Mouse (Mus musculus): ENCODE data around the gene Mmadhc. TPM values are rescaled to one million over a fixed set of nuclear protein-coding genes. Genes with fewer than 3 reads are reported as not detected.

The Mmadhc gene
- polyA plus RNA-seq, 1 experiment from 2014 or later, result 131 TPM

DNA sequence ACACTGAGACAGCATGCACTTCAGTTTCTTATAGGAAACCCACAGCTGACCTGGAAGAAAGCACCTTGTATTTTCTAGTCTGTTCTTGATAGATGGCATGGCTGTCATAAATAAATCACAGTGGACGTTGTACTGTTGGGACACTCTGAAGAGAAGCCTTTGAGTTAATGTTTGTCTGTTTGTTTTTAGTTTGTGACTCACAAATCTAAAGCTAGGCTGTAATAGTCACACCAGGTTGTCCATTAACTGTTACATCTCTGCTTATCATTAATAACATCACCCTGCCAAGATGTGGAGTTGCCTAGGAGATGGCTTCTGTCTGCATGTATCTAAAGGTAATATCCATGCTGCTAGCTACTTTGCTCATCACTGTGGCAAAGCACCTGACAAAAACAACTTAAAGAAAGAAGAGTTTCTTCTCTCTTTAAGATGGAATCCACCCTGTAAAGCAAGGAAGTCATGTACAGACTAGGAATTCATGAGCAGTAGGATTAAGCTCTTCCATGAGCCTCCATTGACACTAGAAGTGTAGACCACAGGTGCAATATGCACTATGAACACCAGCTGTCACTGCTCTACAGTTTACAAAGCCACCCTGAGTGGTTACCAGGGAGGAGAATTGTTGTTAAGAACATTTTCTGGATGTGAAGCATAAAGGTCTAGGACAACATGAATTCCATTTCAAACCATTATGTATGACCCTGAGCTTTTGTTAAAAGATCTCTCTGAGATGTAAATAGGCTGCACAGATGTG, 8.4 kb upstream of the Mmadhc start:
- Histone ChIP-seq H3K4me1 (ENCODE audit: control insufficient read depth, insufficient read depth, low read length) (no peaks in the 10 kb centered on the region), H3K27ac (ENCODE audit: low read depth, low read length) (no peak overlapping the region), H3K4me3 (ENCODE audit: low read depth, low read length) (no peak overlapping the region), H3K9ac (ENCODE audit: low read depth, low read length) (no peak overlapping the region), H3K9me3 (replicated peaks; ENCODE audit: control insufficient read depth, low read length) (no peaks in the 10 kb centered on the region), H3K36me3 (ENCODE audit: control insufficient read depth, insufficient read depth, low read length) (no peaks in the 10 kb centered on the region), H3K27me3 (ENCODE audit: control insufficient read depth, insufficient read depth, low read length) (no peaks in the 10 kb centered on the region), H3K4me2 (no peak overlapping the region)
- ATAC-seq (replicated peaks; ENCODE audit: insufficient number of reproducible peaks, low FRiP score, low TSS enrichment), result no peak
- 65% methylated on average over 1 of the region's 1 CpGs for WGBS (ENCODE audit: insufficient replicate concordance)

DNA sequence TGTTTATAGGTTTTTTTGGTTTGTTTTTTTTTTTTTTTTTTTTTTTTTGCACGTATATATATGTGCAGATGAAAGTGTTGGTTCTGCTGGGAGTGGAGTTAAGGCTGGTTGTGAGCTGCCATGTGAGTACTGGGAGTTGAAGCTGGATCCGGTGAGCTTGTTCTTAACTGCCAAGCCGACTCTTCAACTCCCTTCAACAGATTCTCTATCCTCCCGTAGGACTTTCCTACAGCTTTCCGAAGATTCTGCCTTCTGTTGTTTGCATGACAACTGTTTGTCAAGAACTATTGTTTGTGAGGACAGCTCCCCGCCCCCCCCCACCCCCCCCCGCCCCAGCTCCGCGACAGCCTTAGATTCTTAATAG, 368 bp upstream of the Mmadhc start:
- Histone ChIP-seq H3K27me3 (ENCODE audit: control insufficient read depth, insufficient read depth, low read length) (no peaks in the 10 kb centered on the region), H3K4me3 (ENCODE audit: low read depth, low read length) (peak overlapping the region; percentile 76), H3K36me3 (ENCODE audit: control insufficient read depth, insufficient read depth, low read length) (no peaks in the 10 kb centered on the region), H3K4me1 (ENCODE audit: control insufficient read depth, insufficient read depth, low read length) (peaks cover 16% of the 10 kb centered on the region), H3K27ac (ENCODE audit: low read depth, low read length) (no peak overlapping the region), H3K9me3 (replicated peaks; ENCODE audit: control insufficient read depth, low read length) (no peaks in the 10 kb centered on the region), H3K9ac (ENCODE audit: low read depth, low read length) (no peak overlapping the region), H3K4me2 (peak overlapping the region; percentile 76)
- 5% methylated on average over 9 of the region's 9 CpGs for WGBS (ENCODE audit: insufficient replicate concordance)
- no peak for ATAC-seq (replicated peaks; ENCODE audit: insufficient number of reproducible peaks, low FRiP score, low TSS enrichment)

DNA sequence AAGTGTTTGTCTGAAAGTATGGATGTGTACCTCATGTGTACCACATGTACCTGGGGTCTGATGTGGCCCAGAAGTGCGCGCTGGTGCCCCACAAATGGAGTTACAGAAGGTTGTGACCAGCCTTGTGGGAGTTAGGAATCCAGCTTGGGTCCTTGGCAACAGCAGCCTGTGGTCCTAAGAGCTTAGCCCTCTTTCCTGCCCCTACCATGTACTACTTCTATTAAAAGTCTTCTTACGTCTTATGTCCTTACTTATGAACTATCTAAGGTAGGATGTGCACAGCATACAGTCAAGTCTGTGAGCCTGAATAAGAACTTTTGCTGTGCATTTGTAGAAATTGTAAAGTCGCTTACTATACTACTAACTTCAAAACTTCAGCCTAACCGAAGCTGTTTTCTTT, 1.0 kb downstream of the Mmadhc start:
- Histone ChIP-seq H3K9ac (ENCODE audit: low read depth, low read length) (peak overlapping the region; percentile 99; the same call in 1 of the 2 replicates), H3K27ac (ENCODE audit: low read depth, low read length) (no peak overlapping the region), H3K27me3 (ENCODE audit: control insufficient read depth, insufficient read depth, low read length) (no peaks in the 10 kb centered on the region), H3K4me3 (ENCODE audit: low read depth, low read length) (peak overlapping the region; percentile 76), H3K9me3 (replicated peaks; ENCODE audit: control insufficient read depth, low read length) (no peaks in the 10 kb centered on the region), H3K4me1 (ENCODE audit: control insufficient read depth, insufficient read depth, low read length) (peaks cover 16% of the 10 kb centered on the region), H3K36me3 (ENCODE audit: control insufficient read depth, insufficient read depth, low read length) (peaks cover 8% of the 10 kb centered on the region), H3K4me2 (peak overlapping the region; percentile 76)
- 38% methylated on average over 5 of the region's 5 CpGs for WGBS (ENCODE audit: insufficient replicate concordance)
- no peak for ATAC-seq (replicated peaks; ENCODE audit: insufficient number of reproducible peaks, low FRiP score, low TSS enrichment)

DNA sequence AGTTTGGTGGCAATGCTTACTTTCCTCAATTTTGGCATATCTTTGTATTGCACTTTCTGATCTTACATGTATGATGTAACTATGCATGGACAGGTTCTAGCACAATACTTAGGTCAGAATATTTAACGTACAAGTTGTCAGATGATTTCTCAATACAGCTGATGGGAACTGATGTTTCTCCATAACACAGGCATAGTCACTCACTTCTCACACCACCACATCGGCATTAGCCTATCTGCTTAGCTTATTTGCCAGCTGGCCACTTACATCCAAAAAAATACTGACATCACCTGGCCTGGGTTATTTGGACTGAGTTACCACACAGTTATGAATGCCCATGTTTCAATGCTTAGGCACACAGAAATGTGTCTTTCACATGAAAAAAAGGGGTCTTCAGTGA, 2.5 kb downstream of the Mmadhc start:
- H3K36me3 ChIP-seq (ENCODE audit: control insufficient read depth, insufficient read depth, low read length), result peaks cover 16% of the 10 kb centered on the region
- no peak for ATAC-seq (replicated peaks; ENCODE audit: insufficient number of reproducible peaks, low FRiP score, low TSS enrichment)
- no peaks in the 10 kb centered on the region for H3K27me3 ChIP-seq (ENCODE audit: control insufficient read depth, insufficient read depth, low read length)
- no peak overlapping the region; the same call in 1 of the 2 replicates for H3K4me2 ChIP-seq
- no peak overlapping the region for H3K4me3 ChIP-seq (ENCODE audit: low read depth, low read length)
- H3K4me1 ChIP-seq (ENCODE audit: control insufficient read depth, insufficient read depth, low read length), result peaks cover 16% of the 10 kb centered on the region
- H3K9me3 ChIP-seq (replicated peaks; ENCODE audit: control insufficient read depth, low read length), result no peaks in the 10 kb centered on the region
- no peak overlapping the region for H3K27ac ChIP-seq (ENCODE audit: low read depth, low read length)
- H3K9ac ChIP-seq (ENCODE audit: low read depth, low read length), result no peak overlapping the region
- 79% methylated on average over 2 of the region's 2 CpGs for WGBS (ENCODE audit: insufficient replicate concordance)

DNA sequence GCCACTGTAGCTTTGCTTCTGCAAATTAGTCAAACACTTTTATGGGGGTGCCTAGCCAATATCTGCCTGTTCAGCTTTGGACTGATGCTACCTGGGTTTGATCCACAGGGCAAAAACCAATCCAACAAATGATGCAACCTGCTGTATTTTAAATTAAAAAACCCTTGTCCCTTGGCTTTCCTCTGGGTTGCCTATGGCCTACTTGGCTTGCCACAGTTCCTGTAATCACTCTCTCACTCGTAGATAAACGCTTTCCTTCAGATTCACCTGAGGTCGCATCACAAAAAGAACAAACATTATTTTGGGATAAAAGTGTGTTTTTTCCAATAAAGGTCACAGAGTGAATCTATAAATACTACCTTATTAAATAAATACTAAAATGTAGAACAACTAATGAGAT, 3.0 kb downstream of the Mmadhc start:
- no peak overlapping the region for H3K4me2 ChIP-seq
- 79% methylated on average over 3 of the region's 3 CpGs for WGBS (ENCODE audit: insufficient replicate concordance)
- H3K9me3 ChIP-seq (replicated peaks; ENCODE audit: control insufficient read depth, low read length), result no peaks in the 10 kb centered on the region
- H3K36me3 ChIP-seq (ENCODE audit: control insufficient read depth, insufficient read depth, low read length), result peaks cover 18% of the 10 kb centered on the region
- H3K9ac ChIP-seq (ENCODE audit: low read depth, low read length), result no peak overlapping the region
- no peaks in the 10 kb centered on the region for H3K27me3 ChIP-seq (ENCODE audit: control insufficient read depth, insufficient read depth, low read length)
- ATAC-seq (replicated peaks; ENCODE audit: insufficient number of reproducible peaks, low FRiP score, low TSS enrichment), result no peak
- peaks cover 16% of the 10 kb centered on the region for H3K4me1 ChIP-seq (ENCODE audit: control insufficient read depth, insufficient read depth, low read length)
- H3K27ac ChIP-seq (ENCODE audit: low read depth, low read length), result no peak overlapping the region
- H3K4me3 ChIP-seq (ENCODE audit: low read depth, low read length), result no peak overlapping the region

DNA sequence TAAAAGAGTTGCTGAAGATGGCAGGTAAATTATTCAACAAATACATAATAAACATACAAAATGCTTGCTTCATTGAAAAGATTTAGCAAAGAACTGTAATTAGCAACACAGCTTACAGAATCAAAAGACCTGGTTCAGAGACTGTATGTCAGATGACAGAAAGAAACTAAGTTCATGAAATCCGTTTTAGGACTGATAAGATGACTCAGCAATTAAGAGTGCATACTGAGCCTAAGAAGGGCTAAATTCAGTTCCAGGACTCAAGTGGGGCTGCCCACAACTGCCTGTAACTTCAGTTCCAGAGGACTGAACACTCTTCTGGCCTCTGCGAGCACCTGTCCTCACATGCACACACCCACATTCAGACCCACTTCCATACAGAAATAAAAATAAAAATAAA, 4.7 kb downstream of the Mmadhc start:
- Histone ChIP-seq H3K36me3 (ENCODE audit: control insufficient read depth, insufficient read depth, low read length) (peaks cover 25% of the 10 kb centered on the region), H3K9ac (ENCODE audit: low read depth, low read length) (no peak overlapping the region), H3K27ac (ENCODE audit: low read depth, low read length) (no peak overlapping the region), H3K27me3 (ENCODE audit: control insufficient read depth, insufficient read depth, low read length) (no peaks in the 10 kb centered on the region), H3K9me3 (replicated peaks; ENCODE audit: control insufficient read depth, low read length) (no peaks in the 10 kb centered on the region), H3K4me3 (ENCODE audit: low read depth, low read length) (no peak overlapping the region), H3K4me2 (no peak overlapping the region), H3K4me1 (ENCODE audit: control insufficient read depth, insufficient read depth, low read length) (peaks cover 16% of the 10 kb centered on the region)
- 64% methylated on average over 2 of the region's 2 CpGs for WGBS (ENCODE audit: insufficient replicate concordance)
- no peak for ATAC-seq (replicated peaks; ENCODE audit: insufficient number of reproducible peaks, low FRiP score, low TSS enrichment)

DNA sequence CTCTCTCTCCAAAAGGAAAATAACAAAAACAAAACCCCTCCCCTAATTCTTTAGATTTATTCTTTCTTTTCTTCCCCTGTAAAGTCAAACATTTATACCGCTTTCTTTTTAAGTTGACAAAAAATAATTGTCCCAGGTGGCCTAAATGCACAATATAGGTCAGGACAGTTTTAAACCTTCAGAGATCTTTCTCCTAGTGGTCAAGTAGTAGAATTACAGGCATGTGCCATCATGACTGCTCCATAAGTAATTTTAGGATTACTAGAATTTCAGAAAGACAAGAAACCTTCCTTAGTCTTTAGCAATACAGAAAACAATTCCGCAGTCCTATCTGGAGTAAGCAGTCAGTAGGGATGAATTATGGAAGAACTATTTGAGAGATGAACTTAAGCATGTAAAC, 5.8 kb downstream of the Mmadhc start:
- no peak for ATAC-seq (replicated peaks; ENCODE audit: insufficient number of reproducible peaks, low FRiP score, low TSS enrichment)
- 94% methylated on average over 2 of the region's 2 CpGs for WGBS (ENCODE audit: insufficient replicate concordance)
- H3K36me3 ChIP-seq (ENCODE audit: control insufficient read depth, insufficient read depth, low read length), result peaks cover 27% of the 10 kb centered on the region

DNA sequence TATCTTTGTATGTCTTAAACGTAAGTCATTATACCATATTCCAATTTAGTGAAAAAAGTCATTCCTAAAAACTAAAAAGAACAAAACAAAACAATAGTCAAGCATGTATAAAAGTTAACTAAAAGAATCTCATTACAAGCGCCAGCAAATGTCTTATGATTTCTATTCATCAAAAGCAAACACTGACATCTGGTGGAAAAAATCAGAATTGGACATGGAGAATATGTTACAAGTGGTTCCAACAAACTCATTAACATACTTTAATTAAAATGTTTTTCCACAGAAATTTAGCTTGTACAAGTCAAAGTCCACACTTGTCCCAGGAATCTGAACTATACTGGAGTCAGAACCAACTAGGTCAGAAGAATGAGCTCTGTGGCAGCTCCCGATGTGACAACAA, 11.8 kb downstream of the Mmadhc start:
- H3K4me2 ChIP-seq, result no peak overlapping the region
- peaks cover 28% of the 10 kb centered on the region for H3K36me3 ChIP-seq (ENCODE audit: control insufficient read depth, insufficient read depth, low read length)
- H3K27ac ChIP-seq (ENCODE audit: low read depth, low read length), result no peak overlapping the region
- WGBS (ENCODE audit: insufficient replicate concordance), result 88% methylated on average over 3 of the region's 3 CpGs
- no peak for ATAC-seq (replicated peaks; ENCODE audit: insufficient number of reproducible peaks, low FRiP score, low TSS enrichment)
- no peaks in the 10 kb centered on the region for H3K27me3 ChIP-seq (ENCODE audit: control insufficient read depth, insufficient read depth, low read length)
- no peaks in the 10 kb centered on the region for H3K4me1 ChIP-seq (ENCODE audit: control insufficient read depth, insufficient read depth, low read length)
- no peak overlapping the region for H3K9ac ChIP-seq (ENCODE audit: low read depth, low read length)
- H3K9me3 ChIP-seq (replicated peaks; ENCODE audit: control insufficient read depth, low read length), result no peaks in the 10 kb centered on the region
- H3K4me3 ChIP-seq (ENCODE audit: low read depth, low read length), result no peak overlapping the region

More for the DNA sequence above, 5.8 kb downstream of the Mmadhc start:
- H3K4me3 ChIP-seq (ENCODE audit: low read depth, low read length), result no peak overlapping the region
- H3K9ac ChIP-seq (ENCODE audit: low read depth, low read length), result no peak overlapping the region
- H3K9me3 ChIP-seq (replicated peaks; ENCODE audit: control insufficient read depth, low read length), result no peaks in the 10 kb centered on the region
- H3K4me1 ChIP-seq (ENCODE audit: control insufficient read depth, insufficient read depth, low read length), result peaks cover 16% of the 10 kb centered on the region
- H3K27ac ChIP-seq (ENCODE audit: low read depth, low read length), result no peak overlapping the region
- H3K27me3 ChIP-seq (ENCODE audit: control insufficient read depth, insufficient read depth, low read length), result no peaks in the 10 kb centered on the region
- H3K4me2 ChIP-seq, result no peak overlapping the region

DNA sequence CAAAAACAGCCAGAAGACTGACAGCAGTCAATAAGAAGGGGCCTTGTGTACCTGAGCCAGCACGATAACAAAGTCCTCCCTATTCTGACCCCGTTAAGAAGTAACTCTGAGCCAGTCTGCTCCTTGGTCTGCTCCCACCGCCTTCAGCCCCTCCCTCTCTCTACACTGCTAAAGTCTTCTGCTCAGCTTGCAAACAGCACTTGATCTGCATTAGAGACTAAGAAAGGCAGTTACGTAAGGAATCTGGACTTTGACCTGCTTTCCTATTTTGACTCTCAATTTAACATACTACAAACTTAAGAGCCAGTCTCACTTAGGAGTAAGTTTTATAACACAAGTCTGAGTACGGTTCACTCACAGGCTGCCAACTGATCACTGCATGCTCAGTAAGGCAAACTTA, 12.6 kb downstream of the Mmadhc start:
- peaks cover 30% of the 10 kb centered on the region for H3K36me3 ChIP-seq (ENCODE audit: control insufficient read depth, insufficient read depth, low read length)
- WGBS (ENCODE audit: insufficient replicate concordance), result 84% methylated on average over 5 of the region's 5 CpGs
- no peaks in the 10 kb centered on the region for H3K27me3 ChIP-seq (ENCODE audit: control insufficient read depth, insufficient read depth, low read length)
- no peak overlapping the region for H3K27ac ChIP-seq (ENCODE audit: low read depth, low read length)
- ATAC-seq (replicated peaks; ENCODE audit: insufficient number of reproducible peaks, low FRiP score, low TSS enrichment), result no peak
- H3K9me3 ChIP-seq (replicated peaks; ENCODE audit: control insufficient read depth, low read length), result no peaks in the 10 kb centered on the region
- H3K9ac ChIP-seq (ENCODE audit: low read depth, low read length), result no peak overlapping the region
- H3K4me2 ChIP-seq, result no peak overlapping the region
- no peak overlapping the region for H3K4me3 ChIP-seq (ENCODE audit: low read depth, low read length)
- H3K4me1 ChIP-seq (ENCODE audit: control insufficient read depth, insufficient read depth, low read length), result no peaks in the 10 kb centered on the region
